Mouse (Mus musculus): ENCODE measurements around the gene Olfr99. TPM values are rescaled to one million over a fixed set of nuclear protein-coding genes. Genes with fewer than 3 reads are reported as not detected.
A peak's percentile ranks its signal among the peaks of the same experiment; 100 is the strongest.

Olfr99 gene
- not detected in 2 replicates for polyA plus RNA-seq (2014; fragmentation: Nextera tagmentation; extraction: Ambion mirVana)

- H3K27me3 ChIP-seq (ENCODE audit: control insufficient read depth, insufficient read depth, low read length), result no peaks in the 10 kb centered on the region
- no peak within 1 kb of the TSS for H3K4me3 ChIP-seq (ENCODE audit: low read depth, low read length)
- H3K9me3 ChIP-seq (ENCODE audit: control insufficient read depth, low read depth, low read length), result no peaks in the 10 kb centered on the region
- no peaks in the 10 kb centered on the region for H3K36me3 ChIP-seq (ENCODE audit: control insufficient read depth, insufficient read depth, low read length)
- no peak for ATAC-seq (ENCODE audit: insufficient number of reproducible peaks, insufficient read depth, low FRiP score, low read depth)
- no peak within 1 kb of the TSS for H3K27ac ChIP-seq (ENCODE audit: low read length)
- no peak within 1 kb of the TSS for H3K4me2 ChIP-seq (replicated peaks; ENCODE audit: low read depth, low read length)
- WGBS, result 75% methylated on average over 1 of the region's 1 CpGs
- no peaks in the 10 kb centered on the region for H3K4me1 ChIP-seq (ENCODE audit: control insufficient read depth, insufficient read depth, low read length)
- H3K9ac ChIP-seq (replicated peaks; ENCODE audit: low read depth, low read length), result no peak within 1 kb of the TSS
Measured at GRCm38 (mm10) chr17:37283360-37283759, at the start of gene Olfr99. Olfr99 (minus strand) TSS chr17:37283460.

- Histone ChIP-seq H3K36me3 (ENCODE audit: control insufficient read depth, insufficient read depth, low read length) (no peaks in the 10 kb centered on the region), H3K9ac (replicated peaks; ENCODE audit: low read depth, low read length) (no peak within 1 kb of the TSS), H3K4me2 (replicated peaks; ENCODE audit: low read depth, low read length) (no peak within 1 kb of the TSS), H3K9me3 (ENCODE audit: control insufficient read depth, low read depth, low read length) (no peaks in the 10 kb centered on the region), H3K4me1 (ENCODE audit: control insufficient read depth, insufficient read depth, low read length) (no peaks in the 10 kb centered on the region), H3K27ac (ENCODE audit: low read length) (no peak within 1 kb of the TSS), H3K27me3 (ENCODE audit: control insufficient read depth, insufficient read depth, low read length) (no peaks in the 10 kb centered on the region), H3K4me3 (ENCODE audit: low read depth, low read length) (no peak within 1 kb of the TSS)
- ATAC-seq (ENCODE audit: insufficient number of reproducible peaks, insufficient read depth, low FRiP score, low read depth), result no peak
Measured at GRCm38 (mm10) chr17:37316954-37317353, 33.7 kb upstream of the Olfr99 start, which contains the start of gene Olfr102. Olfr102 (minus strand) TSS chr17:37317054.

GRCm38 (mm10) chr17:37310146-37310699, 27.0 kb upstream of the Olfr99 start:
- Histone ChIP-seq H3K9ac (replicated peaks; ENCODE audit: low read depth, low read length) (no peak overlapping the region), H3K4me3 (ENCODE audit: low read depth, low read length) (no peak overlapping the region), H3K27ac (ENCODE audit: low read length) (no peak overlapping the region), H3K4me1 (ENCODE audit: control insufficient read depth, insufficient read depth, low read length) (no peaks in the 10 kb centered on the region), H3K4me2 (replicated peaks; ENCODE audit: low read depth, low read length) (no peak overlapping the region), H3K36me3 (ENCODE audit: control insufficient read depth, insufficient read depth, low read length) (no peaks in the 10 kb centered on the region), H3K27me3 (ENCODE audit: control insufficient read depth, insufficient read depth, low read length) (no peaks in the 10 kb centered on the region), H3K9me3 (ENCODE audit: control insufficient read depth, low read depth, low read length) (no peaks in the 10 kb centered on the region)
- no peak for ATAC-seq (ENCODE audit: insufficient number of reproducible peaks, insufficient read depth, low FRiP score, low read depth)
- WGBS, result 28% methylated on average over 2 of the region's 2 CpGs

GRCm38 (mm10) chr17:37308483-37308882, 25.2 kb upstream of the Olfr99 start:
- no peaks in the 10 kb centered on the region for H3K9me3 ChIP-seq (ENCODE audit: control insufficient read depth, low read depth, low read length)
- 35% methylated on average over 4 of the region's 4 CpGs for WGBS
- ATAC-seq (ENCODE audit: insufficient number of reproducible peaks, insufficient read depth, low FRiP score, low read depth), result no peak
- no peaks in the 10 kb centered on the region for H3K27me3 ChIP-seq (ENCODE audit: control insufficient read depth, insufficient read depth, low read length)
- H3K36me3 ChIP-seq (ENCODE audit: control insufficient read depth, insufficient read depth, low read length), result no peaks in the 10 kb centered on the region
- H3K4me1 ChIP-seq (ENCODE audit: control insufficient read depth, insufficient read depth, low read length), result no peaks in the 10 kb centered on the region
- H3K4me2 ChIP-seq (replicated peaks; ENCODE audit: low read depth, low read length), result no peak overlapping the region
- H3K4me3 ChIP-seq (ENCODE audit: low read depth, low read length), result no peak overlapping the region
- no peak overlapping the region for H3K27ac ChIP-seq (ENCODE audit: low read length)
- no peak overlapping the region for H3K9ac ChIP-seq (replicated peaks; ENCODE audit: low read depth, low read length)

- H3K9ac ChIP-seq (replicated peaks; ENCODE audit: low read depth, low read length), result no peak within 1 kb of the TSS
- no peak for ATAC-seq (ENCODE audit: insufficient number of reproducible peaks, insufficient read depth, low FRiP score, low read depth)
- no peaks in the 10 kb centered on the region for H3K36me3 ChIP-seq (ENCODE audit: control insufficient read depth, insufficient read depth, low read length)
- H3K9me3 ChIP-seq (ENCODE audit: control insufficient read depth, low read depth, low read length), result no peaks in the 10 kb centered on the region
- 80% methylated on average over 4 of the region's 4 CpGs for WGBS
- no peak within 1 kb of the TSS for H3K27ac ChIP-seq (ENCODE audit: low read length)
- no peak within 1 kb of the TSS for H3K4me3 ChIP-seq (ENCODE audit: low read depth, low read length)
- H3K4me2 ChIP-seq (replicated peaks; ENCODE audit: low read depth, low read length), result no peak within 1 kb of the TSS
- no peaks in the 10 kb centered on the region for H3K4me1 ChIP-seq (ENCODE audit: control insufficient read depth, insufficient read depth, low read length)
- H3K27me3 ChIP-seq (ENCODE audit: control insufficient read depth, insufficient read depth, low read length), result no peaks in the 10 kb centered on the region
Measured at GRCm38 (mm10) chr17:37304213-37304612, 21.0 kb upstream of the Olfr99 start, which contains the start of gene Olfr101. Olfr101 (minus strand) TSS chr17:37304313.

- H3K4me3 ChIP-seq (ENCODE audit: low read depth, low read length), result no peak overlapping the region
- H3K27ac ChIP-seq (ENCODE audit: low read length), result no peak overlapping the region
- 86% methylated on average over 1 of the region's 1 CpGs for WGBS
- no peaks in the 10 kb centered on the region for H3K27me3 ChIP-seq (ENCODE audit: control insufficient read depth, insufficient read depth, low read length)
- no peak overlapping the region for H3K4me2 ChIP-seq (replicated peaks; ENCODE audit: low read depth, low read length)
- H3K9ac ChIP-seq (replicated peaks; ENCODE audit: low read depth, low read length), result no peak overlapping the region
- H3K4me1 ChIP-seq (ENCODE audit: control insufficient read depth, insufficient read depth, low read length), result no peaks in the 10 kb centered on the region
- no peaks in the 10 kb centered on the region for H3K36me3 ChIP-seq (ENCODE audit: control insufficient read depth, insufficient read depth, low read length)
- no peak for ATAC-seq (ENCODE audit: insufficient number of reproducible peaks, insufficient read depth, low FRiP score, low read depth)
- no peaks in the 10 kb centered on the region for H3K9me3 ChIP-seq (ENCODE audit: control insufficient read depth, low read depth, low read length)
Measured at GRCm38 (mm10) chr17:37280331-37280730, 2.9 kb downstream of the Olfr99 start.

GRCm38 (mm10) chr17:37276573-37276972, 6.7 kb downstream of the Olfr99 start:
- Histone ChIP-seq H3K9ac (replicated peaks; ENCODE audit: low read depth, low read length) (no peak overlapping the region), H3K27ac (ENCODE audit: low read length) (no peak overlapping the region), H3K9me3 (ENCODE audit: control insufficient read depth, low read depth, low read length) (no peaks in the 10 kb centered on the region), H3K27me3 (ENCODE audit: control insufficient read depth, insufficient read depth, low read length) (no peaks in the 10 kb centered on the region), H3K4me2 (replicated peaks; ENCODE audit: low read depth, low read length) (no peak overlapping the region), H3K4me1 (ENCODE audit: control insufficient read depth, insufficient read depth, low read length) (no peaks in the 10 kb centered on the region), H3K4me3 (ENCODE audit: low read depth, low read length) (no peak overlapping the region), H3K36me3 (ENCODE audit: control insufficient read depth, insufficient read depth, low read length) (no peaks in the 10 kb centered on the region)
- ATAC-seq (ENCODE audit: insufficient number of reproducible peaks, insufficient read depth, low FRiP score, low read depth), result no peak

GRCm38 (mm10) chr17:37275626-37276248, 7.5 kb downstream of the Olfr99 start:
- no peaks in the 10 kb centered on the region for H3K9me3 ChIP-seq (ENCODE audit: control insufficient read depth, low read depth, low read length)
- WGBS, result 79% methylated on average over 2 of the region's 2 CpGs
- H3K27ac ChIP-seq (ENCODE audit: low read length), result no peak overlapping the region
- H3K4me1 ChIP-seq (ENCODE audit: control insufficient read depth, insufficient read depth, low read length), result no peaks in the 10 kb centered on the region
- H3K36me3 ChIP-seq (ENCODE audit: control insufficient read depth, insufficient read depth, low read length), result no peaks in the 10 kb centered on the region
- ATAC-seq (ENCODE audit: insufficient number of reproducible peaks, insufficient read depth, low FRiP score, low read depth), result no peak
- no peaks in the 10 kb centered on the region for H3K27me3 ChIP-seq (ENCODE audit: control insufficient read depth, insufficient read depth, low read length)
- H3K4me2 ChIP-seq (replicated peaks; ENCODE audit: low read depth, low read length), result no peak overlapping the region
- no peak overlapping the region for H3K9ac ChIP-seq (replicated peaks; ENCODE audit: low read depth, low read length)
- H3K4me3 ChIP-seq (ENCODE audit: low read depth, low read length), result no peak overlapping the region

- Histone ChIP-seq H3K9ac (replicated peaks; ENCODE audit: low read depth, low read length) (no peak overlapping the region), H3K27ac (ENCODE audit: low read length) (no peak overlapping the region), H3K4me2 (replicated peaks; ENCODE audit: low read depth, low read length) (peak overlapping the region; percentile 91), H3K9me3 (ENCODE audit: control insufficient read depth, low read depth, low read length) (no peaks in the 10 kb centered on the region), H3K36me3 (ENCODE audit: control insufficient read depth, insufficient read depth, low read length) (no peaks in the 10 kb centered on the region), H3K4me1 (ENCODE audit: control insufficient read depth, insufficient read depth, low read length) (no peaks in the 10 kb centered on the region), H3K4me3 (ENCODE audit: low read depth, low read length) (peak overlapping the region; percentile 44), H3K27me3 (ENCODE audit: control insufficient read depth, insufficient read depth, low read length) (no peaks in the 10 kb centered on the region)
- 59% methylated on average over 8 of the region's 8 CpGs for WGBS
- no peak for ATAC-seq (ENCODE audit: insufficient number of reproducible peaks, insufficient read depth, low FRiP score, low read depth)
Measured at GRCm38 (mm10) chr17:37270702-37271092, 12.6 kb downstream of the Olfr99 start.

Data from stomach, embryonic 14.5 days (tissue).